ENCODE assay signal across 8 mouse cellular contexts in the genomic region with DNA sequence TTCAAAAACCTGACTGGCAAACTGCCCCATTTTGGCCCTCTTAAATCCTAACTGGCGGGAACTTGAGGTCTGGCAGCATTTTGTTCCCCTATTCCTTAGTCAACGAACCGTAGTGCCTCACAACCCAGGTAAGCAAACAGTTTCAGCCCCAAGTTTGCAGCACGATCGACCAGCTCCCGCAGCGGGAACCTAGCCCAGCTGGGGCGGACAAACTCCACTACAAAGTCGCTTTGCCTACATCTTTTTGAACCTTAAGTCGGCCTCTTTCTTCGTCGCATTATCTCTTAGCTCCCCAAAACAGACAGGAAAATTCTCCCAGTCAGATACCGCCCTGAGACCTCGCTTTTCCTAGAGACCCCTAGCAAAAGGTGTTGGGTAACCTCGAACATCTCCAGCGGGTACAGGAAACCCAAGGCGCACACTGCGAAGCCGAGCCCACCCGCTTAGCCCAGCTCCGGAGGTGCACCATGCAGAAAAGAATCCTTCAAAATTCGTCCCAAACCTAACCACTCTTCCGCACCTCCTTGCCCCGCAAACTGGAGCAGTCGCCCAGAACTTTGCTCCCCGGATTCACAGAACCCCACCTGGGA. TPM values are rescaled to one million over a fixed set of nuclear protein-coding genes. Genes with fewer than 3 reads are reported as not detected.
DNase-seq lines count a peak whose midpoint lies in the region; ATAC-seq lines count a peak whose summit lies in the region.

No protein-coding gene starts in this region.

- H3K9me3 ChIP-seq in embryonic facial prominence, embryonic 14.5 days (ENCODE audit: control insufficient read depth, low read length), result no peaks in the 10 kb centered on the region
- H3K9me3 ChIP-seq in hindbrain, embryonic 14.5 days (ENCODE audit: control insufficient read depth, low read length), result no peaks in the 10 kb centered on the region

- DNase-seq in ovary, postnatal 36 days (ENCODE audit: low spot score), result peak; percentile 31
- DNase-seq in ovary, postnatal 14 days (ENCODE audit: low spot score), result no peak
- DNase-seq in embryonic facial prominence, embryonic 14.5 days (ENCODE audit: low spot score), result no peak
- DNase-seq in hindbrain, embryonic 14.5 days (ENCODE audit: low spot score), result no peak
- peak; percentile 45 for DNase-seq in lung, postnatal 25 days (ENCODE audit: low spot score)
- DNase-seq in thymus, postnatal 0 days (ENCODE audit: low spot score), result peak; percentile 62
- DNase-seq in cerebellum, postnatal 4 days (ENCODE audit: low spot score in 2 of 2), result no peak
- DNase-seq in left cerebral cortex, postnatal 10 days (ENCODE audit: extremely low spot score in 1 of 2, low spot score in 2 of 2), result no peak

- H3K4me1 ChIP-seq in embryonic facial prominence, embryonic 14.5 days (ENCODE audit: control insufficient read depth, insufficient read depth, low read length), result peaks cover 9% of the 10 kb centered on the region; the same call in 1 of the 2 replicates
- peaks cover 23% of the 10 kb centered on the region; the same call in 1 of the 2 replicates for H3K4me1 ChIP-seq in hindbrain, embryonic 14.5 days (replicated peaks; ENCODE audit: control insufficient read depth, insufficient read depth, low read length)

- WGBS in embryonic facial prominence, embryonic 14.5 days, result under 1% methylated on average over 26 of the region's 26 CpGs
- under 1% methylated on average over 26 of the region's 26 CpGs for WGBS in hindbrain, embryonic 14.5 days

- no peak for ATAC-seq in embryonic facial prominence, embryonic 14.5 days (ENCODE audit: low read depth)
- ATAC-seq in hindbrain, embryonic 14.5 days (ENCODE audit: low FRiP score), result no peak

- H3K27ac ChIP-seq in embryonic facial prominence, embryonic 14.5 days (replicated peaks; ENCODE audit: low read depth, low read length), result peak overlapping the region; percentile 99
- peak overlapping the region; percentile 87 for H3K27ac ChIP-seq in hindbrain, embryonic 14.5 days

- intact Hi-C loops in left cerebral cortex, postnatal 10 days (cut with DNase I), result loop anchor here (5.0 kb wide), 2 partner anchors 50 to 140 kb away; no protein-coding TSS in a partner anchor

- peak overlapping the region; percentile 87 for H3K4me2 ChIP-seq in embryonic facial prominence, embryonic 14.5 days (ENCODE audit: low read depth, low read length)
- peak overlapping the region; percentile 89 for H3K4me2 ChIP-seq in hindbrain, embryonic 14.5 days (replicated peaks)

- H3K4me3 ChIP-seq in embryonic facial prominence, embryonic 14.5 days (ENCODE audit: low read depth, low read length), result peak overlapping the region; percentile 82
- H3K4me3 ChIP-seq in hindbrain, embryonic 14.5 days (replicated peaks; ENCODE audit: low read length), result peak overlapping the region; percentile 63

- H3K36me3 ChIP-seq in embryonic facial prominence, embryonic 14.5 days (ENCODE audit: control insufficient read depth, insufficient read depth, low read length), result peaks cover 37% of the 10 kb centered on the region
- H3K36me3 ChIP-seq in hindbrain, embryonic 14.5 days (replicated peaks; ENCODE audit: control insufficient read depth, insufficient read depth), result peaks cover 10% of the 10 kb centered on the region; the same call in 1 of the 2 replicates

- no peaks in the 10 kb centered on the region for H3K27me3 ChIP-seq in embryonic facial prominence, embryonic 14.5 days (replicated peaks; ENCODE audit: control insufficient read depth, insufficient read depth, low read length)
- H3K27me3 ChIP-seq in hindbrain, embryonic 14.5 days (ENCODE audit: control insufficient read depth, insufficient read depth, low read length), result peaks cover 29% of the 10 kb centered on the region

- peak overlapping the region; percentile 99 for H3K9ac ChIP-seq in embryonic facial prominence, embryonic 14.5 days (ENCODE audit: low read depth, low read length)
- peak overlapping the region; percentile 78 for H3K9ac ChIP-seq in hindbrain, embryonic 14.5 days

RNA-seq across cellular contexts. Expression of gene Zfp36l1, which starts 0.6 kb away (rescaled TPM):
- 145 and 151 TPM in 2 replicates for polyA plus RNA-seq in embryonic facial prominence, embryonic 14.5 days (2014; fragmentation: Nextera tagmentation; extraction: Ambion mirVana)
- 47.7 and 48.8 TPM in 2 replicates for polyA plus RNA-seq in hindbrain, embryonic 14.5 days (2014; fragmentation: Nextera tagmentation; extraction: Ambion mirVana)
- polyA plus RNA-seq in thymus, postnatal 0 days (2015; fragmentation: Nextera tagmentation; extraction: Ambion mirVana), result 63.4 and 69.7 TPM in 2 replicates
- total RNA-seq in left cerebral cortex, postnatal 10 days (2021), result 10 to 100 TPM; 36.4 to 46.9 TPM

Comparison
In these comparisons a context has a peak if more than half of its experiments do, and no peak if none do; other contexts are left out.
1. DNase-seq: peak in ovary, postnatal 36 days (single experiment), lung, postnatal 25 days (single experiment) and thymus, postnatal 0 days (single experiment); none in ovary, postnatal 14 days (single experiment), embryonic facial prominence, embryonic 14.5 days (single experiment), hindbrain, embryonic 14.5 days (single experiment), cerebellum, postnatal 4 days (0 of 2) and left cerebral cortex, postnatal 10 days (0 of 2).